Mouse (Mus musculus): ENCODE measurements around the gene Npsr1.

DNA sequence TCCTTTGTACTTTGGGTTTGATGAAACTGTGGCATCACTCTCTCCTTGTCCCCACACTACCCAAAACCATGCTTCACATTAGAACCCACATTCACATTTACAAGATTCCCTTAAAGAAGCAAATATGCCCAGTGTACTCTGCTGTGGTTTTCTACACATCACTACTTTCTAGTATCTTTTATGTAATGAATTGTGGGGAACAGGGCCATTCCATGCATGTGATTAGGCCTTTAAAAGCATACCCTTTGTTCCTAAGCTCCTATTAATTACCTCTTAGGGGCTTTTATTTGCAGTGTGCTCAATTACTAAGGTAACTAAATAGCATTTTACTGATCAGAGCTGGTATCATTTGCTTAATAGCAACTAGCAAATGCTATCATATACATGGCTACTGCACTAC lies 149.8 kb downstream of the Npsr1 start:
- TF ChIP-seq CTCF (conservative IDR thresholded peaks at IDR 0.05; ENCODE audit: insufficient read depth, insufficient read length, low read depth, low read length): no peak
- no peak for TF ChIP-seq POLR2A (IDR thresholded peaks at IDR 0.05; ENCODE audit: low read depth, low read length)

Data from kidney, adult 2 months (tissue).